Mouse (Mus musculus): Measurements from ENCODE around the gene Lsm14b. TPM values are rescaled to one million over a fixed set of nuclear protein-coding genes. Genes with fewer than 3 reads are reported as not detected.

Gene Lsm14b
- polyA plus RNA-seq, 1 experiment from 2014 or later, result 5.5 TPM

Other genes starting within 250 kb of the Lsm14b start
- gene Taf4, start 48.3 kb upstream of the Lsm14b start, polyA plus RNA-seq (2015; fragmentation: Nextera tagmentation; extraction: Ambion mirVana), result 1.9 and 2.1 TPM in 2 replicates
- gene Psma7, start 17.4 kb downstream of the Lsm14b start, polyA plus RNA-seq (2015; fragmentation: Nextera tagmentation; extraction: Ambion mirVana), result 347 and 368 TPM in 2 replicates
- 2.5 and 4.1 TPM in 2 replicates for gene Ss18l1, start 17.5 kb downstream of the Lsm14b start, polyA plus RNA-seq (2015; fragmentation: Nextera tagmentation; extraction: Ambion mirVana)
- 24.4 and 25.8 TPM in 2 replicates for gene Mtg2, start 45.6 kb downstream of the Lsm14b start, polyA plus RNA-seq (2015; fragmentation: Nextera tagmentation; extraction: Ambion mirVana)
- not detected in 2 replicates for gene Hrh3, start 79.5 kb downstream of the Lsm14b start, polyA plus RNA-seq (2015; fragmentation: Nextera tagmentation; extraction: Ambion mirVana)
- gene Osbpl2, start 94.3 kb downstream of the Lsm14b start, polyA plus RNA-seq (2015; fragmentation: Nextera tagmentation; extraction: Ambion mirVana), result 31.5 and 36.9 TPM in 2 replicates
- 123 and 139 TPM in 2 replicates for gene Adrm1, start 146.5 kb downstream of the Lsm14b start, polyA plus RNA-seq (2015; fragmentation: Nextera tagmentation; extraction: Ambion mirVana)
- 21.9 and 29.1 TPM in 2 replicates for gene Lama5, start 200.9 kb downstream of the Lsm14b start, polyA plus RNA-seq (2015; fragmentation: Nextera tagmentation; extraction: Ambion mirVana)
- gene Rps21, start 232.4 kb downstream of the Lsm14b start, polyA plus RNA-seq (2015; fragmentation: Nextera tagmentation; extraction: Ambion mirVana), result 259 and 352 TPM in 2 replicates
- gene Cables2, start 248.5 kb downstream of the Lsm14b start, polyA plus RNA-seq (2015; fragmentation: Nextera tagmentation; extraction: Ambion mirVana), result 8.4 and 10.5 TPM in 2 replicates

All from heart, embryonic 15.5 days (tissue).